Comparison of ENCODE assay signal across 9 mouse cellular contexts in the genomic region with DNA sequence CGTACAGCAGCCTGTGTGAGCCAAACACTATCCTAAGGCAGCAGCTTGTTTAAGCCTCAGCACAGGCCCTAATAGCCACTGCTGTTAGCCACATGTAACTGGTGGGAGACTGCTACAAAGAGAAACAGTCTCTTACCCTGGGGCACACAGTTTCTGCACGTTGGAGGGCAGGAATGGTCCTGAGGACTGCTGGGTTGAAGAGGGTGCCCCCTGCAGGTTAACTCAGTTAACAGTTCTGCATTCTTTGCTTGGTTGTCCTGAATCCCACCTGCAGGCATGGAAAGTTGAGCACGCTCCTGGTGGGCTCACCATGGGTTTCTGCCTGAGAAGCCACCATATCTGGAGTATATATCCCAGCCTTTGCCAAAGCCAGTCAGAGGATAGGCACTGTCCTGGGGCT. TPM values are rescaled to one million over a fixed set of nuclear protein-coding genes. Genes with fewer than 3 reads are reported as not detected.
DNase-seq lines count a peak whose midpoint lies in the region; ATAC-seq lines count a peak whose summit lies in the region.
"Had no signal": no experiment of that assay in that cellular context is flagged by ENCODE, and none has a peak within 500 bp of the region (broad histone marks: within the 10 kb centered on the region; RNA-seq: fewer than 3 reads in every experiment).

No protein-coding gene starts in this region.

- peaks cover 10% of the 10 kb centered on the region for H3K4me1 ChIP-seq in hindbrain, embryonic 10.5 days (replicated peaks)
- peaks cover 14% of the 10 kb centered on the region; the same call in 1 of the 2 replicates for H3K4me1 ChIP-seq in hindbrain, embryonic 13.5 days (replicated peaks)
- peaks cover 46% of the 10 kb centered on the region for H3K4me1 ChIP-seq in intestine, embryonic 16.5 days (ENCODE audit: control insufficient read depth, insufficient read depth, low read length)
- H3K4me1 ChIP-seq in forebrain, embryonic 16.5 days (replicated peaks; ENCODE audit: control insufficient read depth, insufficient read depth, low read length), result peaks cover 21% of the 10 kb centered on the region

- no peak overlapping the region for H3K4me3 ChIP-seq in hindbrain, embryonic 10.5 days
- H3K4me3 ChIP-seq in hindbrain, embryonic 13.5 days, result no peak overlapping the region
- no peak overlapping the region for H3K4me3 ChIP-seq in intestine, embryonic 16.5 days (ENCODE audit: low read length)
- H3K4me3 ChIP-seq in forebrain, embryonic 16.5 days (replicated peaks; ENCODE audit: low read length), result no peak overlapping the region
- H3K4me3 ChIP-seq: embryonic facial prominence, embryonic 13.5 days had no signal

- H3K27ac ChIP-seq in hindbrain, embryonic 10.5 days, result no peak overlapping the region
- H3K27ac ChIP-seq in hindbrain, embryonic 13.5 days, result no peak overlapping the region
- peak overlapping the region; percentile 79; the same call in 1 of the 2 replicates for H3K27ac ChIP-seq in intestine, embryonic 16.5 days (ENCODE audit: low read length)
- H3K27ac ChIP-seq in forebrain, embryonic 16.5 days (ENCODE audit: low read length), result no peak overlapping the region
- H3K27ac ChIP-seq: embryonic facial prominence, embryonic 13.5 days had no signal

- no peak for ATAC-seq in hindbrain, embryonic 13.5 days (ENCODE audit: low FRiP score)
- ATAC-seq in intestine, embryonic 16.5 days, result no peak
- ATAC-seq in forebrain, embryonic 16.5 days, result no peak
- ATAC-seq in megakaryocyte, adult 5-6 weeks (ENCODE audit: poor library complexity, severe bottlenecking), result no peak

- WGBS in hindbrain, embryonic 10.5 days, result 52% methylated on average over 3 of the region's 3 CpGs
- WGBS in hindbrain, embryonic 13.5 days, result 53% methylated on average over 3 of the region's 3 CpGs
- 59% methylated on average over 3 of the region's 3 CpGs for WGBS in intestine, embryonic 16.5 days
- 52% methylated on average over 3 of the region's 3 CpGs for WGBS in forebrain, embryonic 16.5 days

- peaks cover 43% of the 10 kb centered on the region for H3K27me3 ChIP-seq in hindbrain, embryonic 10.5 days (ENCODE audit: insufficient read depth, poor library complexity, severe bottlenecking)
- peaks cover 20% of the 10 kb centered on the region for H3K27me3 ChIP-seq in hindbrain, embryonic 13.5 days
- H3K27me3 ChIP-seq in intestine, embryonic 16.5 days (replicated peaks; ENCODE audit: control insufficient read depth, insufficient read depth, low read length), result no peaks in the 10 kb centered on the region
- no peaks in the 10 kb centered on the region for H3K27me3 ChIP-seq in forebrain, embryonic 16.5 days (replicated peaks; ENCODE audit: control insufficient read depth, insufficient read depth, low read length)

- DNase-seq in hindbrain, embryonic 10.5 days (ENCODE audit: low spot score), result peak; percentile 25
- DNase-seq in CD4-positive helper T cell, adult 2 months (ENCODE audit: low read depth, low spot score), result peak; percentile 31
- DNase-seq in R1 (ENCODE audit: low read depth, low spot score), result peak; percentile 64
- peak; percentile 69 for DNase-seq in retina, embryonic 14.5 days (ENCODE audit: low spot score)

- H3K9me3 ChIP-seq in hindbrain, embryonic 10.5 days, result no peaks in the 10 kb centered on the region
- no peaks in the 10 kb centered on the region for H3K9me3 ChIP-seq in hindbrain, embryonic 13.5 days
- H3K9me3 ChIP-seq in intestine, embryonic 16.5 days (ENCODE audit: control insufficient read depth, low read length), result no peaks in the 10 kb centered on the region
- H3K9me3 ChIP-seq in forebrain, embryonic 16.5 days (ENCODE audit: control insufficient read depth, low read length), result no peaks in the 10 kb centered on the region
- H3K9me3 ChIP-seq: embryonic facial prominence, embryonic 13.5 days had no signal

- no peak overlapping the region for H3K4me2 ChIP-seq in hindbrain, embryonic 13.5 days
- no peak overlapping the region for H3K4me2 ChIP-seq in intestine, embryonic 16.5 days (ENCODE audit: low read depth, low read length)
- no peak overlapping the region for H3K4me2 ChIP-seq in forebrain, embryonic 16.5 days (ENCODE audit: low read length)
- H3K4me2 ChIP-seq: embryonic facial prominence, embryonic 13.5 days had no signal

- H3K9ac ChIP-seq in hindbrain, embryonic 13.5 days, result no peak overlapping the region
- H3K9ac ChIP-seq in intestine, embryonic 16.5 days (ENCODE audit: low read depth, low read length), result no peak overlapping the region
- no peak overlapping the region for H3K9ac ChIP-seq in forebrain, embryonic 16.5 days (replicated peaks; ENCODE audit: low read depth, low read length)
- H3K9ac ChIP-seq: embryonic facial prominence, embryonic 13.5 days had no signal

- no peaks in the 10 kb centered on the region for H3K36me3 ChIP-seq in hindbrain, embryonic 10.5 days
- no peaks in the 10 kb centered on the region for H3K36me3 ChIP-seq in hindbrain, embryonic 13.5 days
- H3K36me3 ChIP-seq in intestine, embryonic 16.5 days (ENCODE audit: control insufficient read depth, insufficient read depth, low read length), result no peaks in the 10 kb centered on the region
- H3K36me3 ChIP-seq in forebrain, embryonic 16.5 days (ENCODE audit: control insufficient read depth, insufficient read depth), result no peaks in the 10 kb centered on the region
- H3K36me3 ChIP-seq: embryonic facial prominence, embryonic 13.5 days had no signal

RNA-seq across cellular contexts. Expression of gene Neurl1b, which starts 6.9 kb away (rescaled TPM):
- polyA plus RNA-seq in hindbrain, embryonic 10.5 days (2016; fragmentation: Nextera tagmentation; extraction: Ambion mirVana), result 0.07 and 0.16 TPM in 2 replicates
- 0.78 and 1.0 TPM in 2 replicates for polyA plus RNA-seq in hindbrain, embryonic 13.5 days (2015; fragmentation: Nextera tagmentation; extraction: Ambion mirVana)
- 1.5 and 1.6 TPM in 2 replicates for polyA plus RNA-seq in intestine, embryonic 16.5 days (2015; fragmentation: Nextera tagmentation; extraction: Ambion mirVana)
- 2.4 and 4.1 TPM in 2 replicates for polyA plus RNA-seq in forebrain, embryonic 16.5 days (2015; fragmentation: Nextera tagmentation; extraction: Ambion mirVana)
- 6.8 and 8.5 TPM in 2 replicates for total RNA-seq in megakaryocyte, adult 5-6 weeks (2015)
- 6.9 and 8.6 TPM in 2 replicates for total RNA-seq in megakaryocyte, adult 5-6 weeks (2017)
